Mouse (Mus musculus) mesoderm, embryonic 11.5 days (tissue): Measurements from ENCODE around the gene Dbh.

Source experiments
- DNase-seq: peaks from one replicate; pipeline ENCODE4 v3.0.0-alpha.2; 2012; ENCODE audit warnings: low read depth, low spot score

Dbh gene

DNA sequence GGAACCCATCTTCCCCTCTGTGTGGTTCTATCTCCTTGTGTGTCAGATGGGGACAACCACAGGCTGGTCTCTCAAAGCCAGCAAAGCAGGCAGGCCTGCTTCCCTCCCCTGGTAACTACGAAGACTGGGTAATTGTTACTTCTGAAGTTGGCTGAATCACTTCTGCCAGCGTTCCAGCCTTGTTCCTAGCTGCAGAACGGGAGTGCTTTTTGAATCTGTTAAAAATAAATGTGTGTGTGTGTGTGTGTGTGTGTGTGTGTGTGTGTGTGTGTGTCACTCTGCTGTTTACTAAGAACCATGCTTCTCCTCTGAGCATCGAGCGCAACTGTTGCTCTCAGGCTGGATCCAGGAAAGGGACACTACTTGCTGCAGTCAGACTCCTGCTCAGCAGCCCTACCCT lies 1.2 kb upstream of the Dbh start:
- DNase-seq, result no peak

GRCm38 (mm10) chr2:27166074-27166473 lies 1.0 kb downstream of the Dbh start:
- no peak for DNase-seq

DNA sequence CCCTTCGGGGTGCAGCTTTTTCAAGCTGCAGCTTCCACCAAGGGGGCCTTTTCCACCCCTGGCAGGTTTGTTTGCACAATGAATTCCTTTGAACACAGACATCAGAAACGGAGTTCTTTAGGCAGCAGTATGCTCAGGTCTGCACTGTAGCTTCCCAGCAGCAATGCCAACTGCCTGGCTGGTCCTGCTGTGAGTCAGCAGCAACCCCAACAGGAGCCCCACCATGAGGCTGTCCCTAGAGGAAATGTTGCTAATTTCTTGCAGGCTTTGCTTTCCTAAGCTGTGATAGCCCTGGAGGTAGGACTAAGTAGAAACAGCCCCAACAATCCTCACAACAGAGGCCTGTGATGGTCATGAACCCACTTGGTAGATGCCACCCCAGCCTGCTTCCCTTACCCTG lies 2.0 kb downstream of the Dbh start:
- no peak for DNase-seq

GRCm38 (mm10) chr2:27174242-27174641 lies 9.2 kb downstream of the Dbh start:
- DNase-seq, result no peak

DNA sequence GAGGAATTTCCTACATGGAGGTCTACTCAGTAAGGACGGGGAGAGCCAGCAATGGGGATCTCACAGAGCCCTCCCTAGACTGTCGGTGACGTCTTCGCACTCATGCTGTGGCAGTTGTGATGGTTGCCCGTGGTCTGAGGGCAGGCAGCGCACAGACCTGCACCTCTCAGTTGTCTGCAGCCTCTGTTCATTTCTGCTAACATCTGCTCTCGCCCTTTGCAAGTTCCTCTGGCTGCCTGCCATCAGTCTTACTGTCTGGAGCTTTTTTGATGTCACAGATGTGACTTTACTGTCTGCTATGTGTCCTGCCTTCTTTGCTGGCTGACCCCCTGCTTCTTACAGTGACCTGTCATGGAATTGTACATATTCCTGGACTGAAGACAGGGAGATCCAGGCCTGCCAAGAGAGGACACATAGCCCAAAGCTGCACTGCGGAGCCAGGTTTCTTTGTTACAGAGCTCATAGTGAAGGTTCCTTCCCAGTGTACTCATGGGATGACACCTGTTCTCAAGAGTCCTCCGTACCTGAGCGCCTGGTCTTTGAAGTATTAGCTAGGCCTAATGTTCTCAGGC lies 10.7 kb downstream of the Dbh start:
- no peak for DNase-seq

- DNase-seq, result no peak
These were observed 14.1 kb downstream of the Dbh start for GRCm38 (mm10) chr2:27179101-27179500.

GRCm38 (mm10) chr2:27181907-27182306 lies 16.9 kb downstream of the Dbh start:
- no peak for DNase-seq

DNA sequence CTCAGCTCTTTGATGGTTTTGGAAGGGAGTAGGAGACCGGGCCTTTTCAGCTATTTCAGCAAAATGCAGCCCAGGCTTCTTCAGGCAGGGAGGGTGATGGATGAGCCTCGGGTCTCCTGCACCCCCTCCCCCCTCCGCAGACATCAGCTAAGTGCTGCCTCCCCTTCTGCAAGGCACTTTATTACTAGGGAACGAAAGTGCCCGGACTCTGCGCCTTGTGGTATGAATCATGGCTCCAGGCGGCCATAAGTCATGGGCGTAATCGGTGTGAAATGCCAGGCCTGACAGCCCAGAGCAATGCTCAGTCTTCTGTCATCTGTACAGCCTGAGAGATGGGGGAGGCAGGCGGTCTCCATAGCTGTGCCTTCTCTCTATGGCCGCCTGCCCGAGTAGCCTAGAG lies 18.7 kb downstream of the Dbh start:
- peak; percentile 85 for DNase-seq

DNA sequence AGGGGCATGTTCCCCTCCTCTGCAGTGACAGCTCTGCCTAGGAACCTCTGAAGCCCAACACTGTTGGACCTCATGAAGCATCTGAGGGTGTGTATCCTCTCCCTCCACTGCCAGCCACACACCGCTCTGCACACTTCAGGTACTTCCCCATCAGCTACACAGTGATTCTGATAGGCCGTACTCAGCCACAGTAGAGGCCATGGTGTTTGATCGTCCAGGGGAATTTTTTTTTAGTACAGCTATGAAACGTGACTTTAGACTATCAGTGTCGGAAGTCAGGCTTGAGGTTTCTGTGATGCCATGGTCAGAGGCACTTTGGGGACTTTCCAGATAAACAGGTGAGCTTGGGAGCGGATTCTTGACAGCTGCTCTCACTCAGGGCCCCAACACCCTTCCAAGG lies 22.5 kb downstream of the Dbh start:
- no peak for DNase-seq

- peak; percentile 21 for DNase-seq
These were observed 25.0 kb downstream of the Dbh start for GRCm38 (mm10) chr2:27189994-27190393.

DNA sequence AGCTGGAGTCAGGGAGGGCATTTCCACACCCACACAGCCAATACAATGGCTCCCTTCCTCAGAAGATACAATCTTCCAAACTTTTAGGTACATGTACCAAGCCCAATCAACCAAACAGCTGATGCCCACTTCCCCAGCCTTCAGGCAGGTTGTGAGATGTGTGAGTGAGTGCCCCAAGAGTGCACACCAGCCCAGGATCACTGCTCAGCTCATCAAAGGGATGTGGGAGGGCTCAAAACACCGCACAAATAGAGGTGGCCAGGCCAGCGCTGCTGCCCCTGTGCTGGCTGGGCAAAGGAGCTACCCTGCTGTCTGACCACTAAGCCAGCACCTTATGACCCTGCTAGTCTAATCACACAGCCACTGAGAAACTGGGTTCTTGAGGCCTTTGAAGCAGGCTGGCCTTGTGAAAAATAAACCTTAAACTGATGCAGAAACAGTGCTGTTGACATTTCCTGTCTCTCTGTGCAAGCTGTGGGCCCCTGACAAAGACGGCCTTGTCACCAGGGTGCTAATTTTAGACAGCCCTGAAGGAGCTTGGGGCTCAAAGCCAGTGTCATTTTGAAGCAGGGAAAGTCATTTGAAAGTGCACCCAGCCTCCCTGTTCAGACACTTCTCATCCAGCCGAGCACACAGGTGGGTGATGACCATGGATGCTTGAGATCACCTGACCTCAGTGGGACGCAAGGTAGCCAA lies 33.7 kb downstream of the Dbh start:
- no peak for DNase-seq

DNA sequence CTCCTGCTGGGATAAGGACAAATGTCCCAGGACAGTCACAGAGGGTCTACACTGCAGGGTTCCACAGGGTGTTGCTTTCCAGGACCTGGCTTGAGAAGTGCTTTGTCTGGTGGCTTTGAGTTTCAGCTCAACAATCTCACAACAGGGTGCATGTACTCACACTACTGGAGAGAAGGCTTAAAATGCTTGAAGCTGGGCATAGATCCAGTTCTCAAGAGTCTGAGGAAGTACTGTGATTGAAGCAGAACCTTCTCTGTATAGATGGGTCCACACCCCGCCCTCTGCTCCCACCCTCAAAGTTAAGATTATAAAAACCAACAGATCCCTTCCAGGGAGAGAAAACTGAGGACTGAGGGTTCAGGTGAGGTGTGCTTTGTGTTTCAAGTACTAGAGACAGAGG lies 35.6 kb downstream of the Dbh start:
- DNase-seq, result no peak

DNA sequence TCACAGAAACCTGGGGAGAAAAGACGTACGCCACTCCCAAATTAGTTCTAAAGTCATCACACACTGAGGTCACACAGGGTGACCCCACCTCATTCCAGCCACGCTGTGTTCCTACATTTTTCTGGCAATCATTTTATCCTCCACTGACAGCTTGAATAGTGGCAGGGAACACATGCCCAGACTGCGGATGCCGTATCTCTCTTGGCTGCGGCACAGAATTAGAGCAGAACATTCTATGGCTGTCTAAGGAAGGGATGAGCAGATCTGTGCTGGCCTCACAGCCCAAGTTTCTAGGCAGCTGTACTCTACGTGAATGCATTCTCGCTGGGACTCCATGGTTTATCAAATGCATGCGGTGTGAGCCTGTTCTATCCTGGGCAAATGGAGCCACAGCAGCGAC lies 40.6 kb downstream of the Dbh start:
- no peak for DNase-seq

DNA sequence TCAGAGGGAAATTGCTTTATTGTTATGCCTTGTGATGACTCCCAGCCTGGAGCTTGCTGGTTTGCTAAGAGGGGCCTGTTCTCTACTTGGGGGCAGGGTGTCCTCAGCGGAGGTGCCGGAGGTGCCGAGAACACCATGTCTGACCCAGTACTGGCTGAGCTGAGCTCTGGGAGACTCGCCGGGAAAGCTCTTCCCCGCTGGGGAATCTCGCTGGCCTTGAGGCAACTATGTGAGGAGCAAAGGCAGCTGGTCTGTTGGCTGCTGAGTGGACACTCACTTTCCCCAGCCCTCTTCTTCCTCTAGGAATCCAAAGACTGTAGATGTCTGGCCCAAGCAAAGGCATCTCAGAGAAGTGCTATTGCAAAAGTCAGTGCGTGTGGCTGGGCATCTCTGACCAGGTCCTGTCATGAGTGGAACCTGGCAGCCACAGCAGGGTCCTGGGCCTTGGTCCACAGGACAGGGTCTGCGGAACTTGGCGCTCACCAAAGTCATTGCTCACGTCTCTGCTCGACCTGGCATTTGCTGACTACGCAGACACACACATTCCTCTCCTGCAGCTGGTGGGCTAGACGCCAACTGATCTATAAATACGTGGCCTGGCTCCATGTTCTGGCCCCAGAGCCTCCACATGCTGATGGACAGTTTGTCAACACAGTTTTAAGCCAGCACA lies 41.2 kb downstream of the Dbh start:
- no peak for DNase-seq

- DNase-seq, result no peak
These were observed 42.1 kb downstream of the Dbh start for GRCm38 (mm10) chr2:27207126-27207525.

DNA sequence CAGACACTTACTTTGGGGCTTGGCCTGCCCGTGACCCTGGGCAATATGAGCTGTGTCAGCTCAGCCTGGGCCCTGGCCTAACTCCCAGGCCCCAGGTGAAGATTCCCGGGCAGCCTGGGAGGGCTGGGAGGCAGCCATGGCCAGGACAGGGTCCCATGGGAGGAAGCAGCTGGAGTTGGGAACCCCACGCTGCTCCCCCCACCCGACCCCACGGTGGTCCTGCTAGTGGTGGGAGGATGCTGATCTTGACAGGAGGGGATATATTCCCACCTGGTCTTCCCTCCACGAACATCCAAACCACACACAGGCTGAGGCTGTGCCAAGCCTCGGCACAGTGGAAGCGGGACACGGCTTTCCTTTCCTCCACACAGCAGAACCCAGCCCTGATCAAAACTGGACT lies 44.3 kb downstream of the Dbh start:
- no peak for DNase-seq

DNA sequence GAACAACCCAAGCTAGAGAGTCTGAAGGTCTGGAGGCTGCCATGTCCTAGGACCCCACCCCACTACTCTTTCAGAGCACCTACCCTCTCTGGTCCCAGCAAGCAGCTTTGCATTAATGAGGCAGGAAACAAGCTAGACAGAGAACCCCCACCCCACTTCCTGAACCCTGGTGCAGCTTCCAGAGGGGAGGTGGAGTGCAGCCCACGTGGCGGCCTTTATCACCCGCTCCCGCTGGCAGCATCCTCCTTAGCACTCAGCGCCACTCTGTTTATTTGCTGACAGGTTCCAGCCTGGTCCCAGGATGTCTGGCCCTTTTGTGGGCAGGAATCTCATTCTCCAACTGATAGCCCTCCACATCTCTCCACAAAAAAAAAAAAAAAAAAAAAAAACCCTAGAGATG lies 44.8 kb downstream of the Dbh start:
- DNase-seq, result peak; percentile 28

GRCm38 (mm10) chr2:27210255-27210654 lies 45.2 kb downstream of the Dbh start:
- DNase-seq, result peak; percentile 58

- DNase-seq, result no peak
These were observed 45.7 kb downstream of the Dbh start for GRCm38 (mm10) chr2:27210676-27211210.

DNA sequence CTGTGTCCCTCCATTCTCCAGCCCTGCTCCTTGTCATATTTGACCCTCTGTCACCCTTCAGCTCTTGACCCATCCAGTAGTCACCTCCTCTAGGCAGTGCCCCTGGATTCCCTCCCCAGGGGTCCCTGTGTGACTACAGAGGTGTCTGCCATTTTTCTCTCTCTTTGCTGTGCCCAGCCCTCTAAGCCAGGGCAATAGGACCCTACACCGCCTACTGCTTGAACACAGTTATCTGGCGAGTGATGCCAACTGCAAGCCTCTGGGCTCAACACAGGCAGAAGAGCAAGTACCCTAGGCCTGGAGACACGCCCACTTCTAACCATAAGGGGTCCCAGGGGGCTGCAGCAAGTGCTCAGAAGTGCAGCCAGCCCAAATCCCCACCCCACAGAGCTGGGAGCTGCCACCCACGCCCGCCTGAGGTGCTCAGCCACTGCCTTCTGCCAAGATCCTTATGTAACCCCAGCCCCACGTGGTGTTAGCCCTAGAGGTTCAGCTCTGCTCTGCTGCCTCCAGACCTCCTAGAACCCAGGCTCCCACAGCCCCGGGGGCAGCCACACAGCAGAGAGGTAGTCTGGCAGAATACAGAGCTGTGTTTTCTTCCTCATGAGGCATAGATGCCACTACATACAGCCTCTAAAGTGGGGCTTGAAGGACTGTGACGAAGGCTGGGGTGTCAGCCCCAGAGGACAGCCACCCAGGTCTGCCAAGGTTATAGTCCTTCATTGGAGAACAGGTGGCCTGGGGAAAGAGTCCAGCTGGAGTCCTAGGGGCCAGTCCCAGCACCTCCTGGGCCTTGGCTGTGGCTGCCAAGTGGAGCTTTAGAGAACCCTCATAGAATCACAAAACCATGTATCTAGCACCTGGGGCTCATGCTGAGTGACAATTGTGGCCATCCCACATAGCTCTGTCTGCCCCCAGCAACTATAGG lies 47.2 kb downstream of the Dbh start:
- no peak for DNase-seq

GRCm38 (mm10) chr2:27215537-27215936 lies 50.5 kb downstream of the Dbh start:
- no peak for DNase-seq

- no peak for DNase-seq
These were observed 53.1 kb downstream of the Dbh start for GRCm38 (mm10) chr2:27218121-27218544.
